Mouse (Mus musculus) hindbrain, embryonic 14.5 days (tissue): ENCODE measurements around the gene Otogl. TPM values are rescaled to one million over a fixed set of nuclear protein-coding genes. Genes with fewer than 3 reads are reported as not detected.

Source experiments
- ATAC-seq: fragments of 200-750 bp; cut with Nextera tagmentation; 2 replicates; pipeline ENCODE4 v1.8.0; 2017; ENCODE audit warnings: moderate number of reproducible peaks, mild to moderate bottlenecking, moderate TSS enrichment, moderate library complexity; ENCODE audit not compliant: low FRiP score
- DNase-seq: peaks from one replicate; pipeline ENCODE4 v3.0.0-alpha.2; 2015; ENCODE audit warnings: low spot score
- H3K27ac ChIP-seq: fragments of 300-500 bp; sonication (generic); 2 replicates; pipeline ENCODE4 v1.5.1; 2014; ENCODE audit warnings: mild to moderate bottlenecking, moderate library complexity
- H3K27me3 ChIP-seq: fragments of 300-500 bp; sonication (generic); 2 replicates; pipeline ENCODE4 v1.6.1; 2014; ENCODE audit warnings: mild to moderate bottlenecking, low read length, mixed read lengths; ENCODE audit not compliant: control insufficient read depth, insufficient read depth
- H3K36me3 ChIP-seq: fragments of 300-500 bp; sonication (generic); replicated peaks from 2 replicates; pipeline ENCODE4 v1.6.1; 2014; ENCODE audit not compliant: control insufficient read depth, insufficient read depth
- H3K4me1 ChIP-seq: fragments of 300-500 bp; sonication (generic); replicated peaks from 2 replicates; pipeline ENCODE4 v1.6.1; 2014; ENCODE audit warnings: antibody characterized with exemption, low read length, mixed read lengths; ENCODE audit not compliant: control insufficient read depth, insufficient read depth
- H3K4me2 ChIP-seq: fragments of 300-500 bp; sonication (generic); replicated peaks from 2 replicates; pipeline ENCODE4 v1.6.1; 2014; ENCODE audit warnings: mild to moderate bottlenecking, moderate library complexity
- H3K4me3 ChIP-seq: fragments of 300-500 bp; sonication (generic); replicated peaks from 2 replicates; pipeline ENCODE4 v1.5.1; 2014; ENCODE audit warnings: mild to moderate bottlenecking, low read length
- H3K9ac ChIP-seq: fragments of 300-500 bp; sonication (generic); 2 replicates; pipeline ENCODE4 v1.6.1; 2014
- H3K9me3 ChIP-seq: fragments of 300-500 bp; sonication (generic); 2 replicates; pipeline ENCODE4 v1.6.1; 2016; ENCODE audit warnings: low read length; ENCODE audit not compliant: control insufficient read depth
- WGBS: fragments of 180-500 bp; shearing (Covaris S2); extraction: QIAGEN DNeasy Blood & Tissue Kit; methylation state at CpG from one replicate; pipeline ENCODE4 v1.1.7; 2014; 5-methylcytosine and 5-hydroxymethylcytosine counted together
- polyA plus RNA-seq: library from polyadenylated mRNA; unstranded; fragments of >200 nt; fragmentation: Nextera tagmentation; extraction: Ambion mirVana; gene quantifications from 2 replicates; pipeline ENCODE4 v1.2.1, GENCODE M21; 2014

The Otogl gene
- 0.05 TPM in 2 replicates for polyA plus RNA-seq

DNA sequence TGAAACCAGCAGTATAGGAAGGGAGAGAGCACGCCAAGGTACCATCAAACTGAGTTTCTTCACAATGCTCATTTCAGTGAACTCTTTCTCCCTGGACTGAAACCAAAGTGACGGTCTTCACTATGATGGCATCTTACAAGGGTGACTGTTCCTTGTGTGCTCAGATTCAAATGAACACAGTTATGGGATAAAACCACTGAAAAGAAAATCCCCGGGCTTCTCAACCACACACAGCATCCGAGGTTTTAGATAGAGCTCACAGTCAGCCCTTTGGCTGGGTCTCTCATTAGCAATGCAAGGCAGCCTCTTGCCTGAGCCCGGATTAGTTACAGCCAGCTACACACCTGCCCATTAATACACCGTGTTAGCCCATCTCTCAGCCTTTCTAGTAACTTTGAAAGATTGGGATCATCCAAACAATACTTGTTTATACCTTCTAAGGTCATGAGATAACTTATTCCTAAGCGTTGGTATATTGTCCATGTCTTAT, at the start of gene Otogl:
TSS of gene Otogl (minus strand) at position 51 of the 490 bp plus-strand sequence.
- WGBS, result 56% methylated on average over 7 of the region's 7 CpGs

DNA sequence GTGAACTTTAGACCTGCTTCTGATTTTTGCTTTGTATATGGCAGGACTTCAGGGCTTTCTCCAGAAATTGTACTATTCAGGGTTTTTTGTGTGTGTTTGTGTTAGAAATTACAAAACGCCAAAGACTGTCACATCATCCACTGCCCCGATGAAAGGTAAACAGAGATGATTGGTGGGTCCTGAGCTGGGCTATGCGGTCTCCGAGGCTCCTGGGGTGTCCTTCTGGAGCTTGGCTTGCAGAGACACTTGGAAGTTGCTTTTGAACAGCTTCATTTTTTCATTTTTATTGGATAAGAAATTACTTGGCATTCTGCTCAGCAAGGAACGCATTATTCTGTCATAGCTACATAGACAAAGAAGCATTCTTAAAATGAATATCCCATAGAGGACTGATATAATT, 44.7 kb upstream of the Otogl start:
- WGBS, result 81% methylated on average over 5 of the region's 5 CpGs
- no peak for ATAC-seq
- DNase-seq, result no peak
- H3K9me3 ChIP-seq, result no peaks in the 10 kb centered on the region
- no peak overlapping the region for H3K27ac ChIP-seq
- no peaks in the 10 kb centered on the region for H3K27me3 ChIP-seq
- H3K4me2 ChIP-seq, result no peak overlapping the region
- H3K9ac ChIP-seq, result no peak overlapping the region
- H3K4me1 ChIP-seq, result no peaks in the 10 kb centered on the region
- no peak overlapping the region for H3K4me3 ChIP-seq
- no peaks in the 10 kb centered on the region for H3K36me3 ChIP-seq

More for the DNA sequence above, at the start of gene Otogl:
- Histone ChIP-seq H3K4me1 (no peaks in the 10 kb centered on the region), H3K36me3 (no peaks in the 10 kb centered on the region), H3K9ac (no peak within 1 kb of the TSS), H3K27me3 (no peaks in the 10 kb centered on the region), H3K4me2 (no peak within 1 kb of the TSS), H3K4me3 (no peak within 1 kb of the TSS), H3K9me3 (peaks cover 6% of the 10 kb centered on the region; the same call in 1 of the 2 replicates), H3K27ac (no peak within 1 kb of the TSS)
- DNase-seq (no peak), ATAC-seq (no peak)

DNA sequence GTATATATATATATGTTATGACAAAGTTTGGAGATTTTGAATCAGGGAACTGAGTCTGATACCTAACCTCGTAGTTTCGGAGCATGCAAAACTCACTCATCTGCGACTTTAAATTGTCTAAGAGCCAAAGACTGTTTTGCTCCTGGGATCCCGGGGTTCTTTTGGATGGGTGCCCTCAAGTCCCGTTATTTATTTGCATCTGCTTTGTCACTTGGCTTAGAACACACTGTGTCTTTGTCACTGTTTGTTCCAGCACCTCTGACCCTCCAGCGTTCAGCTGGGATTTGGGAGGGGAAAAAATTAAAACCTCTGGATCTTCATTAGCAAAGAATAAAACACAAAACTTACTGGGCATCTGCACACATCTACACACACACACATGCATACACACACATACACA, 42.5 kb upstream of the Otogl start:
- Histone ChIP-seq H3K36me3 (no peaks in the 10 kb centered on the region), H3K27me3 (no peaks in the 10 kb centered on the region), H3K4me3 (no peak overlapping the region), H3K9me3 (no peaks in the 10 kb centered on the region), H3K27ac (no peak overlapping the region), H3K9ac (no peak overlapping the region), H3K4me2 (no peak overlapping the region), H3K4me1 (no peaks in the 10 kb centered on the region)
- ATAC-seq (no peak), DNase-seq (no peak)
- WGBS, result 53% methylated on average over 6 of the region's 6 CpGs

DNA sequence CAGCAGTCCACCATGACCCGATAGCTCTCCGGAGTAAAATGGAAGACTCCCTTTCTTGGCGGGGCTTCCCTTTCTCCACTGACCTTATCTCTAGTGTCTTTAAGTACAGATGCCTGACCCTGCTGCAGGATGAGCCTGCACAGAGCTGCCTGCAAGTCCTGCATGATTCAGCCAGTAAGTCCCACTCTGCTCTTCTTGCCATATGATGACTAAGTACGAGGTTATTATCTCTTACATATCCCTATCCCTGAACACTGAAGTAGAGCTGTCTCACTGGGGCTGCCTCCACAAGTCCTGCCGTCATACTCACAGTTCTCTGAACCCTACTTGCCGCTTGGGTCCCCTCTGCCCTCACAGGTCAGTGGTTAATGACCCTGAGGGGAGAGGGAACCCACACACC, 39.7 kb upstream of the Otogl start:
- 91% methylated on average over 6 of the region's 6 CpGs for WGBS
- no peak for DNase-seq
- Histone ChIP-seq H3K9ac (no peak overlapping the region), H3K4me2 (no peak overlapping the region), H3K27ac (no peak overlapping the region), H3K4me3 (no peak overlapping the region), H3K4me1 (no peaks in the 10 kb centered on the region), H3K9me3 (no peaks in the 10 kb centered on the region), H3K36me3 (no peaks in the 10 kb centered on the region), H3K27me3 (no peaks in the 10 kb centered on the region)
- no peak for ATAC-seq

DNA sequence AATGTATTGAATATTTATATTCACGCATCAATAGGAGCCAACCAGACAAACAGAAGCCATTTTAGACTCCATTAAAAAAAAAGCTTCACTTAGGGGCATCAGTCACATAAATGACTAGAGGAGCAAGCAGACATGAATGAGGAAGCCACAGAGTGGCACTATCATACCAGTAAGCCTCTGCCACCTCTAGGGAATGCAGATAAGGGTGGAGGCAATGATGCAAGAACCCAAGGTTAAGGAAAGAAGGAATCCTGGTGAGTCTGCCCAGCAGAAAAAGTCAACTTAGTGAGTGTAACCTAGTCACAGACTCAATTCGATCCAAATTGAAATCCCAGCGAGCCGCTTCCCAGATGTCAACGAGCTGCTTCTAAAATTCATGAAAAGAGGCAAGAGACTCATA, 38.0 kb upstream of the Otogl start:
- Histone ChIP-seq H3K4me3 (no peak overlapping the region), H3K36me3 (no peaks in the 10 kb centered on the region), H3K4me2 (no peak overlapping the region), H3K9me3 (no peaks in the 10 kb centered on the region), H3K4me1 (no peaks in the 10 kb centered on the region), H3K27me3 (no peaks in the 10 kb centered on the region), H3K27ac (no peak overlapping the region), H3K9ac (no peak overlapping the region)
- 89% methylated on average over 5 of the region's 5 CpGs for WGBS
- ATAC-seq, result no peak
- no peak for DNase-seq

DNA sequence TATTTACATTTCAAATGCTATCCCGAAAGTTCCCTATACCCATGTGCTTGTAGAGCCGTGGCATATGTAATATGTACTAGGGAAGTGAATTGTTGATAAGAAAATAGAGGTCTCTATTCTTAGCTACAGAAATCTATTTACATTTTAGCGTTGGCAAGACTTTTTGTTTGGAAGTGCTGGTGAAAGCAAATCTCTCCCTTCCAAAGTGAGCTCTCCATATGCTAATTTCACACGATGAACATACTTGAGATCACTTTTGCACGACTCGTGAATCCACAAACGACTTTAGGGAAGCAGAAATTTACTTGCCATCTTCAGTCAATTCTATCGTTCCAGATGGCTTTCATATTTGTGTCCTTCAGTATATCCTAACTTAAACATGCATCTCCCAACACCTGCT, 36.7 kb upstream of the Otogl start:
- WGBS, result 89% methylated on average over 8 of the region's 8 CpGs
- H3K27me3 ChIP-seq, result no peaks in the 10 kb centered on the region
- ATAC-seq (no peak), DNase-seq (no peak)
- no peaks in the 10 kb centered on the region for H3K4me1 ChIP-seq
- no peak overlapping the region for H3K9ac ChIP-seq
- H3K4me2 ChIP-seq, result no peak overlapping the region
- H3K9me3 ChIP-seq, result no peaks in the 10 kb centered on the region
- H3K4me3 ChIP-seq, result no peak overlapping the region
- H3K27ac ChIP-seq, result no peak overlapping the region
- no peaks in the 10 kb centered on the region for H3K36me3 ChIP-seq

DNA sequence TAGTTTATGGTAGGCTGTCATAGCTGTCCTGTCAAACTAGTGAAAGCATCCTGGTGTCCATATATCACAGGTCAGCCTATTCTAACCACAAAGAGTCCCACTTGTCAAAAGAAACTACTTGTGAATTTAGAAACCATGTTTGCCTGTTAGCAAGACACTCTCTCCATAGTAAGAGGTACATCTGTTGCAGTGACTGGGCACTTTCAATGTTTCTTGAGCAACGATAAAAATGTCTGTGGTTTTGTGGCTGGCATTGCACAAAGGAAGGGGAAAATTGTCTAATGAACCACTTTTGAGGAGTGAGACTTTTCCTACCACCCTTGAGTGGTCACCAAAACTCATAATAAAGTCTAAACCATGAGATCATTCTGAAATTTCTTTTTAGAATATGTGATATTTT, 36.1 kb upstream of the Otogl start:
- no peaks in the 10 kb centered on the region for H3K4me1 ChIP-seq
- no peak overlapping the region for H3K4me3 ChIP-seq
- 53% methylated on average over 1 of the region's 1 CpGs for WGBS

DNA sequence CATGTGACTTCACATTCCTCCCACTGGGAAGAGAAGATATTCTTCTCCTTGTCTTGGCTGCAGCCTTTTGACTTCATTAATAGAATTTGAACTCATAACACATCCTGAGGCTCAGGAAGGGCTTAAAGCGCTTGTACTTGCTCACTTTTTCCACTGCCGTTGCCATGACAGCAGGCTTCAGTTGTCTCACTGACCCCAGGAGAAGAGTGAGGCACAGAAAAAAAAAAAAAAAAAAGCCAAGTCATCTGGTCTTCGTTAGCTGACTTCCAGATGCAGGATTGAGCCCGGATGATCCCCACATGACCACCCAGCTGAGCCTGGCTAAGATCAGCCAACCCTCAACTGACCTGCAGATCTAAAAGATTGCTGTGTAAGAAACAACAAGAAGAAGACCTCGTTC, 34.4 kb upstream of the Otogl start:
- H3K27ac ChIP-seq, result no peak overlapping the region
- ATAC-seq (no peak), DNase-seq (no peak)
- no peak overlapping the region for H3K9ac ChIP-seq
- 66% methylated on average over 5 of the region's 5 CpGs for WGBS
- no peaks in the 10 kb centered on the region for H3K36me3 ChIP-seq
- H3K4me2 ChIP-seq, result no peak overlapping the region
- no peak overlapping the region for H3K4me3 ChIP-seq
- H3K9me3 ChIP-seq, result no peaks in the 10 kb centered on the region
- H3K27me3 ChIP-seq, result no peaks in the 10 kb centered on the region
- no peaks in the 10 kb centered on the region for H3K4me1 ChIP-seq

More for the DNA sequence above, 36.1 kb upstream of the Otogl start:
- ATAC-seq, result no peak
- Histone ChIP-seq H3K9ac (no peak overlapping the region), H3K27ac (no peak overlapping the region), H3K4me2 (no peak overlapping the region), H3K27me3 (no peaks in the 10 kb centered on the region), H3K36me3 (no peaks in the 10 kb centered on the region), H3K9me3 (no peaks in the 10 kb centered on the region)
- DNase-seq, result no peak

DNA sequence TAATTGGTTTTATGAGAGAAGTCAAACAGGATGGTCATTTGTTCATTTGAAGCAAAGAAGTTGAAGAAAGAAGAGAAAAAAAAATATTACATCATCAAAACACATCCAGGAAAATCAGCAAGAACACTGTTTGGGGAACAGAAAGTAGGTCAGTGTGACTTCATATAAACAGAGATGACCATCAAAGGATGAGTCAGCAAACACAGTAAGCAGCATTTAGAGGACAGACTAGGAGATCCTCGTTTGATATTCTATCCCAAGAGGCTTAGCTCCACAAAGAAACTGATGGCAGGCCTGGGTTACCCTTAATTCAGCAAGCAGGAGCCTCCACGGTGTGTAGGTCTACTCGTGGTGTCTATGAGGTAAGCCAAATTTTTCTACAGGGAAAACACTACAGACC, 31.9 kb upstream of the Otogl start:
- Histone ChIP-seq H3K4me2 (no peak overlapping the region), H3K4me3 (no peak overlapping the region), H3K27me3 (no peaks in the 10 kb centered on the region), H3K36me3 (no peaks in the 10 kb centered on the region), H3K4me1 (no peaks in the 10 kb centered on the region), H3K9ac (no peak overlapping the region), H3K9me3 (no peaks in the 10 kb centered on the region), H3K27ac (no peak overlapping the region)
- WGBS, result 80% methylated on average over 3 of the region's 3 CpGs
- DNase-seq (no peak), ATAC-seq (no peak)

DNA sequence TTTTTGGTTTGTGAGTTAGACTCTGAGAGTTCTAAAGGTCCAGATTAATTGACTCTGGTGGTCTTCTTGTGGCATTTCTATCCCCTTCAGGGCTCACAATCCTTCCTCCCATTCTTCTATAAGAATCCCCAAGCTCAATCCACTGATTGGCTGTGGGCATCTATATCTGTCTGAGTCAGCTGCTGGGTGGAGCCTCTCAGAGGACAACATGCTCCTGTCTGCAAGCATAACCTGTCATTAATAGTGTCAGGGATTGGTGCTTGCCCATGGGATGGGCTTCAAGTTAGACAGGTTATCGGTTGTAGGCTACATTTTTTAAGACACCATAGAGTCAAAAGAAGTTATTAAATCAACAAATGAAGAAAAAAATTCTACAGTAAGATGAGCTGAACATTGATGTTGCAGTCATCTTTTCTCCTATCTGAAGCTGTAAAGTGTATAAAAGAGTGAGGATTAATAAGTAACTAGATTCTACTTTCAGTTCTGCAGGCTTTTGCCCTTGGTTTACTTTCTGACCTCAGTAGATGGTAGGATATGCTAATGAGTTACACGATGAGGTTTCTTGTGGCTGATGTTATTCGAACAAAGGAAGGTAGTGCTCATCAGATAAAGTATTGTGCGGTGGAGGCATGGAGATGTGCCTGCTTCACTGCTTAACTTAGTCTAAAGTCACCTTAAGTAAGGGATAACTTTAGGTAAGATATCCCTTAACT, 29.4 kb upstream of the Otogl start:
- no peak overlapping the region for H3K27ac ChIP-seq
- H3K4me3 ChIP-seq, result no peak overlapping the region
- no peak overlapping the region for H3K9ac ChIP-seq
- no peaks in the 10 kb centered on the region for H3K36me3 ChIP-seq
- ATAC-seq (no peak), DNase-seq (no peak)
- no peaks in the 10 kb centered on the region for H3K4me1 ChIP-seq
- H3K9me3 ChIP-seq, result no peaks in the 10 kb centered on the region
- H3K27me3 ChIP-seq, result no peaks in the 10 kb centered on the region
- 91% methylated on average over 4 of the region's 4 CpGs for WGBS
- no peak overlapping the region for H3K4me2 ChIP-seq
